Mouse (Mus musculus) C2C12 (cell line): ENCODE measurements around the gene Smchd1. TPM values are rescaled to one million over a fixed set of nuclear protein-coding genes. Genes with fewer than 3 reads are reported as not detected.
A peak's percentile ranks its signal among the peaks of the same experiment; 100 is the strongest.

ENCODE experiments used
- H3K27me3 ChIP-seq: one replicate; pipeline ENCODE4 v1.6.1; 2011; ENCODE audit not compliant: control insufficient read depth, insufficient read depth, insufficient read length
- H3K36me3 ChIP-seq: one replicate; pipeline ENCODE4 v1.6.1; 2011; ENCODE audit not compliant: control insufficient read depth, insufficient read depth
- H3K4me3 ChIP-seq: one replicate; pipeline ENCODE4 v1.5.1; 2011; ENCODE audit warnings: mild to moderate bottlenecking, control low read depth; ENCODE audit not compliant: poor library complexity, insufficient read depth, severe bottlenecking
- H3K79me2 ChIP-seq: one replicate; pipeline ENCODE4 v1.6.1; 2011; ENCODE audit not compliant: control insufficient read depth, insufficient read depth
- H3K79me3 ChIP-seq: one replicate; pipeline ENCODE4 v1.6.1; 2011; ENCODE audit warnings: low read depth, control low read depth
- H3ac ChIP-seq: one replicate; pipeline ENCODE3; 2011; ENCODE audit warnings: low read depth; ENCODE audit not compliant: control insufficient read depth, insufficient read length
- CEBPB ChIP-seq: IDR thresholded peaks from one replicate; pipeline ENCODE4 v1.6.1; 2011; ENCODE audit warnings: low read depth, mild to moderate bottlenecking, control low read depth, moderate library complexity
- CTCF ChIP-seq: IDR thresholded peaks from one replicate; pipeline ENCODE4 v1.5.1; 2011; ENCODE audit not compliant: control insufficient read depth, insufficient read depth, insufficient read length
- FOSL1 ChIP-seq: IDR thresholded peaks from one replicate; pipeline ENCODE4 v1.8.0; 2011; ENCODE audit warnings: mild to moderate bottlenecking, low read length; ENCODE audit not compliant: poor library complexity, insufficient read depth, severe bottlenecking
- MAX ChIP-seq: IDR thresholded peaks from one replicate; pipeline ENCODE4 v1.6.1; 2011; ENCODE audit warnings: mild to moderate bottlenecking, control low read depth
- MYOD1 ChIP-seq: IDR thresholded peaks from one replicate; pipeline ENCODE4 v1.6.1; 2011; ENCODE audit warnings: low read depth; ENCODE audit not compliant: control insufficient read depth, insufficient read length
- MYOG ChIP-seq: IDR thresholded peaks from one replicate; pipeline ENCODE4 v1.6.1; 2011; ENCODE audit not compliant: control insufficient read depth, insufficient read length; ENCODE audit errors: extremely low read depth
- USF1 ChIP-seq: IDR thresholded peaks from one replicate; pipeline ENCODE4 v1.6.1; 2011; ENCODE audit warnings: low read depth, mild to moderate bottlenecking, control low read depth, moderate library complexity
- polyA plus RNA-seq: library from polyadenylated mRNA; unstranded; fragments of >200 nt; fragmentation: generic; extraction: Trizol; gene quantifications from one replicate; pipeline ENCODE4 v1.2.1, GENCODE M21; 2012; ENCODE audit warnings: missing spikeins

Gene Smchd1
- polyA plus RNA-seq, 1 experiment: 12.7 TPM

DNA sequence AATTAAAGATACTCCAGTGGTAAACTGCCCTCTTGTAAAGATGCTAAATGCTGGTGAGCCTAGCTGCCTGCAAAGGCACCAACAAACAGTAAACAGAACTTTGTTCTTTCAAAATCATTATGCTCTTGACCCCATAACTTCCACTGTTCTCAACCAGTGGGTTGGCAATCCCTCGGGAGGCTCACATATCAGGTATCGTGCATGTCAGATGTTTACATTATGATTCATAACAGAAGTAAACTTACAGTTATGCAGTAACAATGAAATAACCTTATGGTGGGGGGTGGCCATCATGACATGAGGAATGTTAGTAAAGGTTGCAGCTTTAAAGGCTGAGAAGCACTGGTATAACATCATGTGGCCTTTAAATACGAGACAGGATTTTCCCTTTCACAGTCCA lies 119.6 kb downstream of the Smchd1 start:
- H3K27me3 ChIP-seq: no peaks in the 10 kb centered on the region
- H3K79me3 ChIP-seq: no peaks in the 10 kb centered on the region
- no peak overlapping the region for H3K4me3 ChIP-seq
- peaks cover 69% of the 10 kb centered on the region for H3K36me3 ChIP-seq
- H3K79me2 ChIP-seq: no peaks in the 10 kb centered on the region
- H3ac ChIP-seq: peak overlapping the region; percentile 23
- peak; percentile 7 for TF ChIP-seq CEBPB
- TF ChIP-seq MYOD1: peak; percentile 6
- TF ChIP-seq MAX: peak; percentile 14
- TF ChIP-seq USF1: no peak
- TF ChIP-seq FOSL1: peak; percentile 78

DNA sequence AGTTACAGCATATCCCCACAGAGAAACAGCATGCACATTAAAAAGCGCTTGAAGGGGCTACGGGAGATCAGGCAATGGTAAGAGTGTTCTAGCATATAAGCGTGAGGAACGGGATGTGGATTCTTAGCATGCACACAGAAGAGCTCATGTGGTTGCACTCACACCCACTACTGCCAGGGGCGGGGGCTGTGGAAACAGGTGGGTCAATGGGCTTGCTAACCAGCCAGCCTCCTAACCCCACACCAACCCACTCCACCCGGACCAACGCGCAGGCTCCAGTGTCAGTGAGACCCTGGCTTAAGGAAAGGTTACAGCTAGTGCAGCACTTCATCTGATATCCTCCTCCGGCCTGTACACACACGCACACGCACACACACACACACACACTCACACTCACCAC lies 120.9 kb downstream of the Smchd1 start:
- TF ChIP-seq MAX (no peak), MYOG (no peak), USF1 (no peak), MYOD1 (no peak), CEBPB (no peak), CTCF (no peak)
- Histone ChIP-seq H3K36me3 (peaks cover 70% of the 10 kb centered on the region), H3K27me3 (no peaks in the 10 kb centered on the region), H3K79me2 (no peaks in the 10 kb centered on the region), H3K4me3 (no peak overlapping the region), H3ac (no peak overlapping the region), H3K79me3 (no peaks in the 10 kb centered on the region)

GRCm38 (mm10) chr17:71348188-71348587 lies 127.0 kb downstream of the Smchd1 start:
- TF ChIP-seq CEBPB (no peak), FOSL1 (no peak), CTCF (no peak), MYOD1 (no peak)
- Histone ChIP-seq H3K27me3 (no peaks in the 10 kb centered on the region), H3K4me3 (no peak overlapping the region), H3K79me3 (no peaks in the 10 kb centered on the region), H3K36me3 (peaks cover 81% of the 10 kb centered on the region), H3ac (no peak overlapping the region), H3K79me2 (no peaks in the 10 kb centered on the region)

- Histone ChIP-seq H3K4me3 (no peak overlapping the region), H3K36me3 (peaks cover 28% of the 10 kb centered on the region)
Observed at GRCm38 (mm10) chr17:71342006-71342405, 133.1 kb downstream of the Smchd1 start.

DNA sequence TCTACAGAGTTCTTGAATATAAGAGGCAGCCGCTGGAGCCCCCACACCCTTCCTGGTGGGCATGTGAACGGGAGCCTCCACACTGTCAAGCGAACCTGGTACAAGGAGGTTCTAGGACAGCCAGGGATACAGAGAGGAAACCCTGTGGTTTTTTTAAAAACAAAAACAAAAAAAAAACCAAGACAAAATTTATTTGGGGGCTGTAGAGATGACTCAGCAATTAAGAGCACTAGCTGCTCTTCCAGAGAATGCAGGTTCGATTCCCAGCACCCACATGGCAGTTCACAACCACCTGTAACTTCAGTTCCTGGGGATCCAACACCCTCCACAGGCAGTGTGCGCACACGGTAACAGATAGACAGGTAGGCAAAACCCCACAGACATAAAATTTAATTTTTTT lies 136.5 kb downstream of the Smchd1 start:
- H3K79me2 ChIP-seq: no peaks in the 10 kb centered on the region
- H3K27me3 ChIP-seq: no peaks in the 10 kb centered on the region
- H3ac ChIP-seq: no peak overlapping the region
- no peak for TF ChIP-seq USF1
- TF ChIP-seq MAX: no peak
- TF ChIP-seq CTCF: no peak
- TF ChIP-seq MYOG: no peak
- no peak for TF ChIP-seq CEBPB
- TF ChIP-seq MYOD1: no peak
- TF ChIP-seq FOSL1: no peak
- H3K36me3 ChIP-seq: peaks cover 5% of the 10 kb centered on the region
- H3K79me3 ChIP-seq: no peaks in the 10 kb centered on the region
- no peak overlapping the region for H3K4me3 ChIP-seq

More at GRCm38 (mm10) chr17:71342006-71342405, 133.1 kb downstream of the Smchd1 start:
- H3K79me2 ChIP-seq: no peaks in the 10 kb centered on the region
- H3K79me3 ChIP-seq: no peaks in the 10 kb centered on the region
- H3K27me3 ChIP-seq: no peaks in the 10 kb centered on the region
- H3ac ChIP-seq: no peak overlapping the region
- TF ChIP-seq MYOD1 (no peak), MAX (no peak), FOSL1 (no peak), MYOG (no peak), CEBPB (no peak), USF1 (no peak), CTCF (no peak)

DNA sequence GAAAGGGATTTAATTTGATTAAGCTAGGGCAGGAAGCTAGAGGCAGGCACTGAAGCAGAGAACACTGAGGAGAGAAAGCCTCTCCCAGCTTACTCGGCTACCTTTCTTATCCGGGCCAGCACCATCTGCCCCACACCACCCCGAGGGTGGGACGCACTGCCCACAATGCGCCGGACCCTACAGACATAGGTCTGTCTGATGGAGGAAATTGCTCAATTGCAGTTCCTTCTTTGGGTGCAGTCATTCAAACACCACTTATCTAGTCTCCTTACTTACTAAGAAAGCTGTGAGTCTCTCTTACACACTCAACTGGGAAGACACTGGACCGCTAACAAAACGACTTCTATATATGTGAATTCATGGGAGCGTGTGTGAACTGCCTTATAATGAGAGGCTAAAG lies 137.6 kb downstream of the Smchd1 start:
- Histone ChIP-seq H3K79me3 (no peaks in the 10 kb centered on the region), H3K79me2 (no peaks in the 10 kb centered on the region), H3K27me3 (no peaks in the 10 kb centered on the region), H3K36me3 (no peaks in the 10 kb centered on the region), H3ac (no peak overlapping the region), H3K4me3 (no peak overlapping the region)
- TF ChIP-seq MYOD1 (no peak), FOSL1 (no peak), MAX (no peak), CTCF (no peak), USF1 (no peak)

DNA sequence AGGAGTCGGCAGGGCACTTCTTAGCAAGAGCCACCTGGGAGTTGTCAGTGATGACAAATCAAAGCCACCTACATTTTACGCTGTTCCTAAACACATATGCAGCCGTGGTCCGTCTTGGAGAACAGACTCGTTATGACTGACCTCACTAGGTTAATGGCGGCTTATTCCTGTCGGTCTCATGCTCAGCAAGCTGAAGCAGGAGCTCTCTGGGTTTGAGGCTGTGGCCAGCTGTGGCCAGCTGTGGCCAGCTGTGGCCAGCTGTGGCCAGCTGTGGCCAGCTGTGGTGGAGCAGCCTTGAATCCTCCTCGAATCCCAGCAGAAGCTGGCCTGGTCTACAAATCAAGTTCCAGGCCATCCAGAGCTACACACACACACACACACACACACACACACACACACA lies 138.7 kb downstream of the Smchd1 start:
- no peaks in the 10 kb centered on the region for H3K27me3 ChIP-seq
- H3K79me2 ChIP-seq: no peaks in the 10 kb centered on the region
- no peaks in the 10 kb centered on the region for H3K79me3 ChIP-seq
- no peak overlapping the region for H3K4me3 ChIP-seq
- no peak overlapping the region for H3ac ChIP-seq
- TF ChIP-seq FOSL1: no peak
- no peak for TF ChIP-seq CEBPB
- no peaks in the 10 kb centered on the region for H3K36me3 ChIP-seq
